Mouse (Mus musculus): ENCODE measurements around the gene Phkg2. TPM values are rescaled to one million over a fixed set of nuclear protein-coding genes. Genes with fewer than 3 reads are reported as not detected.
"Not testable (repeated sequence)": the region's sequence is repeated elsewhere in the genome, so short reads cannot be mapped to it uniquely, and the experiment has no call there.

Phkg2 gene
- total RNA-seq, 2 experiments from 2014 or later = 30.5 to 31.6 TPM

DNA sequence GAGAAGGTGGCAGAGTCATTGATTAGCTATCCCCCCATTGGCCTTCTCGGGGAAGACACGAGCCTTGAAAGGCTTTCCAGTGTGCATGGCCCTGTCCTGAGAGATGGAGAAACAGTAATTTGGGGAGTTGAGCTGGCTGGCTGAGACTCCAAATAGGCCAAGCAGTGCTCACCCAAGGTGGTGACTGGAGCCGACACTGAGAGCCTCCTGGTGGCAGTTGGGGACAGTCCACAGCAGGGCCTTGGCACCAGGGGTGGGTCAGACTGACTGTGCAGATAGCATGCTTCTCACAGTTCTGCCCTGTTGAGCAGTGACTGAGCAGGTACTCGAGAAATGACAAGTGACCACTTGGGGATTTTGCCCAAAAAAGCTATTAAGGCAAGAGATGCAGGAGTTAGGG, 28.6 kb downstream of the Phkg2 start:
- ATAC-seq (ENCODE audit: poor library complexity, severe bottlenecking) = no peak

DNA sequence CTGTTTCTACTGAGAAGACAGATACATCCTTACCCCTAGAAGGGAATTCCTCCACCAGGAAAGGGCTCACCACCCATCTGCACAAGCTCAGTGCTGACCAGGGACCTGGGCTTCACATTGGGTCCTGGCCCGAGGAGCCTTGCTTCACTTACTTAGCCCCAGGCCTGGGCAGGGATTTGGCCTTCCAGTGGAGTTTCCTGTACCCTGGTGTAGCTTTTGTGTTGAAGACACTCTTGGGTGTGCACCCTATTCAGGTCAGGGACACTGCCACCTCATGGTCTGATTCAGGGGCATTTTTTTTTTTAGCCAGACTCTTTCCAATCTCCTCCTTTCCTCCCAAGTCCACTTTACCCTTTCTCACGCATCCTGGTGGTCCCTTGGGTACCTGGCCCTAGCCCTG, 29.8 kb downstream of the Phkg2 start:
- ATAC-seq (ENCODE audit: poor library complexity, severe bottlenecking) = no peak

DNA sequence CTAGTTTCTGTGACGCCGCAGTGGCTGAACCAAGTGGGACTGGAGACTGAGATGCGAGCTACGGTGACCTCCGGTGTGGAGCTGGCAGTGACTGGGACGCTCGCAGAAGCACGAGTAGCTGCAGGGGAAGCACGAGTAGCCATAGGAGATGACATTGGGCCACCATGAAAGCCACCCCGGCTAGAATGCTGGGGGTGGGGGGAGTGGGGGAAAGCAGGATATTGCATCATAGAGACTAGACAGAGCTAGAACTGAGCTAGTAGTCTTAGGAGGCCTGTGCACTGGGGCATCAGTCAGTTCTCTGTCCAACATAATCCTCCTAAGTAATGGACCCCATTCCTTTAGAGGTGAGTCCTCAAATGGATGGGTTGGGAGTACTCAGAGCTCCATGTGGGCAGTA, 31.1 kb downstream of the Phkg2 start:
- ATAC-seq (ENCODE audit: poor library complexity, severe bottlenecking) = no peak

DNA sequence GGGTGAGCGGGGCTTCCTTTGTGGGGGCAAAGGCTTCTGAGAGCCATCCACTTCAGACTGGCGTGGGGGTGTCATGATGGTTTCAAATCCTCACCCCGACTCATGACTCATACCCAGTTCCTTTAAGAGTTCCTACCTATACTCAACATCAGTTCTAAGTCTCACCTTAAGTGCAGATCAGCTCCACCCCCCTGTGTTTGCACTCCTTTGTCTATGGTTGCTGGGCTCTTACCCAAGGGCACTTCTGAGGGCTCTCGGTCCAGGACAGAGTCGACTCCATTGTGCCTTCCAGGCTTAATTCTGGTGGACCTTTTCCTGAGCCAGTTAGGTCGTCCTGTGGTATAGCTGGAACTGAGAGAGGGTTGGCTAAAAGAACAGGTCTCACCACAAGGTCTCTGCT, 34.0 kb downstream of the Phkg2 start:
- no peak for ATAC-seq (ENCODE audit: poor library complexity, severe bottlenecking)

DNA sequence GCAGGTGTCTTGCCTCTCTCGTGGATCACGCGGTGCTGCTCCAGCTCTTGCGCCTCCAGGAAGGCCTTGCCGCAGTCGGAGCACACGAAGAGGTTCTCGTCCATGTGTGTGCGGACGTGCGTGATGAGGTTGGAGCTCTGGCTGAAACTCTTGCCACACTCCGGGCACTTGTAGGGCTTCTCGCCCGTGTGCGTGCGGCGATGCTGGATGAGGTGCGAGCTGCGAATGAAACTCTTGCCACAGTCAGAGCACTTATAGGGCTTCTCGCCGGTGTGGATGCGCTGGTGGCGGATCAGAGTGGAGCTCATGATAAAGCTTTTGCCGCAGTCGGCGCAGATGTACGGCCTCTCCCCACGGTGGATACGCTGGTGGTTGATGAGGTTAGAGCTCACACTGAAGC, 37.9 kb downstream of the Phkg2 start:
- ATAC-seq (ENCODE audit: poor library complexity, severe bottlenecking) = no peak

DNA sequence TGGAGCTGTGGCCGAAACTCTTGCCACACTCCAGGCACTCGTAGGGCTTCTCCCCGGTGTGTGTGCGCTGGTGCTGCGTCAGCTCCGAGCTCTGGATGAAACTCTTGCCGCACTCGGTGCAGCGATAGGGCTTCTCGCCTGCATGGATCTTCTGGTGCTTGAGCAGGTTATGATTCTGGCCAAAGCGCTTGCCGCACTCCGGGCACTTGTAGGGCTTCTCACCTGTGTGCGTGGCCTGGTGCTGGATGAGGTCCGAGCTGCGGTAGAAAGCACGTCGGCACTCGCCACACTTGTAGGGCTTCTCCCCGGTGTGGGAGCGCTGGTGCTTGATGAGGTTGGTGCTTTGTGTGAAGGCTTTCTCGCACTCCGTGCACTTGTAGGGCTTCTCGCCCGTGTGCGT, 38.4 kb downstream of the Phkg2 start:
- ATAC-seq (ENCODE audit: poor library complexity, severe bottlenecking) = no peak

DNA sequence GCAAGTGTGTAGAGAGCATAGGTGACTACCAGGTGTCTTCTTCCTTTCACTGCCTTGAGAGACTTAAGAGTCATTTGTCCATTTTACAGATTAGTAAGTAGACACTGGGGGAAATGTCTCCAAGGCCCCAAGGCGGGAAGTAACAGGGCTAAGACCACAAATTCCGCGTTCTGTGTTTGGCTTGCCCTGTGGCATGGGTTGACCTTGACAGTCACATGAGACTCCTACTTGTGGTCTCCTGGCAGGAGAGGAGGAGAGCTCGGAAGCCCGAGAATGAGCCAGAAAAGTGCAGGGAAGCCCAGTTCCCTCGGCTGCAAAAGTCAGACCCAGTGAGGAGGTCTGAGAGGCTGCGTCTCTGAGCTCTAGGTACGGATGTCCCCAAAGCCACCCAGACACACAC, 40.4 kb downstream of the Phkg2 start:
- no peak for ATAC-seq (ENCODE audit: poor library complexity, severe bottlenecking)

DNA sequence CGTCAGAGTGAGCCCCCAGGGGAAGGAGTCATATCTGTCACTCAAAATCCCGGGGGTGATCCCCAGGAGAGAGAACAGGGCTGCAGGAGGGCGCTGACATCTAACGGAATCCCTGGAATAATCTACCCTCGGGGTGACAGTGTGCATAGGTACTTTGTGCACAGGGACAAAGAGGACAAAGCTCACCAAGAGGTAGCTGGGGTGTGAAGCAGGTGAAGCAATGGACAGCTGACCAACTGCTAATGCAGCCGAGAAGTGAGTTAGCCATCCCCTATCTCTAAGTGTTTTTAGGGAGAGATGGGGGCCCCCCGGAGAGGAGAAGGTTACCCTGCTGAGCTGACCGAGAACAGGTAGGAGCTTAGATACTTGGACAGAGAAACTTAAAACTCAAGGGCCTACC, 41.0 kb downstream of the Phkg2 start:
- no peak for ATAC-seq (ENCODE audit: poor library complexity, severe bottlenecking)

DNA sequence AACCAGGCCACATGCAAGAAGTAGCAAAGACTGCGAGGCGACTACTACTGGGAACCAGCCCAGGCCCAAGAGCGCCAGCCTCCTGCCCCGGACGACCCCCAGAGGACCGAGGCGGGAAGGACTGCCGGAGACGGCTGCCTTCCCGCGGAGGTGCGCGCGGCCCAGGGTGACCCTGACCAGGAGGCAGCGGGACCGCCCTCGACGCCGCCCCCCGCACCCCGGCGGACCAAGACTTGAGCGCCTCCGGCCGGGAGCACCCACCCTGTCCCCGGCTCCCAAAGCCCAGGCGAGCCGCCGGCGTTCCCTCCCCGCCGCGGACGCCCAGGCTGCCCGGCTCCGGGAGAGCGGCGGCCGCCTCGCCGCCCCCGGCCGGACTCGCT, 41.4 kb downstream of the Phkg2 start:
- ATAC-seq (ENCODE audit: poor library complexity, severe bottlenecking) = peak; percentile 50

DNA sequence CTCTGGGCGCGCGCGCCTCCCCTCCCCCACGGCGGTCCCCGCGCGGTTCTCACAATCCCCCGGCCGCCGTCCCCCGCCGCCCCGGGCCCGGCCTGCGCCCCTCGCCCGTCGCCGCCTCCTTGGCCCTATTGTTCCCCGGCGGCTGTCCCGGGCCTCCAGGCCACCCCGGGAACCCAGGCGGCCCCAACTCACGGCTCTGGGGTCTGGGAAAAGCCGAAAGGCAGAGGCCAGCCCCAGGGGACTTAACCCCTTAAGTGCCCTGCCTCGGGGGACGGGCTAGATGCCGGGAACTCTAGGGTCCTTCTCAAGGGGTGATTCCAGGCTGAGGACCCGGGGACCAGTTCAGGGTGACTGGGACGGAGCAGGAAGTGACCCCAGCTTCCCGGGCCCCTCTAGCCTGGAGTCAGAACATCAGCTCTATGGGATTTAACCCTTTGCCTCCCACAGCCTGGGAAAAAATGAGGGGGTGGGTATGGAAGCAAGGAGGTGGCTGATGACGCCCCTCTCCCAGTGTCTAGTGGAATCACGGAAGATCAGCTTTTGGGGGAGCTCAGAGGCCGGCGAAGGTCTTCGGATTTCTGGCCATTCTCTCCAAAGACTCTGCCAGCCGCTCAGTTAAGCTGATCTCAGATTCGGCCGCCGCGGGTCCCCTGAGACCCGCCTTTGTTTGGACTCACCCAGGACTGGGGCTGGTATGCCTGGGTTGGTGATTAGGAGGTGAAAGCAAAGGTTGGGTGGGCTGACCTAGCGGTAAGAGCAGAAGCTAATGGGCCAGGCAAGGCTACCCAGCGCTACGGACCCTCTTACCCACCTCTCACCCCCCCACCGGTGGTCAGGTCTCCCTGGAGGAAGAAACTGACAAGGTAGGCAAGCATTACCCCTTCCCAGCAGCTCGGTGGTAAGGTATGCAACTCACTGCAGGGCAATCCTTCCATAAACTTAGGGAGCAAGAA, 42.0 kb downstream of the Phkg2 start, which contains the start of gene Zfp629:
TSS of gene Zfp629 (minus strand) at position 907 of the 953 bp plus-strand sequence.
- peak; percentile 41 for ATAC-seq (ENCODE audit: poor library complexity, severe bottlenecking)

DNA sequence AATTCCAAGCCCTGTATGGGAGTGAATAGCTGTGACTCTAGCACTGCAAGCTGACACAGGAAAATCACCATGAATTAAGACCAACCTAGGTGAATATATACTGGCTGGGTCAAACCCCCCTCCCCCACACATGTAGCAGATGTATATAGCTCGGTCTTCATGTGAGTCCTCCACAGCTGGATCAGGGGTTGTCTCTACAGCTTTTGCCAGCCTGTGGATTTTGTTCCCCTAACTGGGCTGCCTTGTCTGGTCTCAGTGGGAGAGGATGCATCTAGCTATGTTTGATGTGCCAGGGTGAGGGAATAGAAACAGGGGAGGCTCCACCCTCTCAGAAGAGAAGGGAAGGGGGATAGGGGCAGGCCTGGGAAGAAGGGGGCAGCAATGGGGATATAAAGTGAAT, 43.2 kb downstream of the Phkg2 start:
- ATAC-seq (ENCODE audit: poor library complexity, severe bottlenecking) = no peak

DNA sequence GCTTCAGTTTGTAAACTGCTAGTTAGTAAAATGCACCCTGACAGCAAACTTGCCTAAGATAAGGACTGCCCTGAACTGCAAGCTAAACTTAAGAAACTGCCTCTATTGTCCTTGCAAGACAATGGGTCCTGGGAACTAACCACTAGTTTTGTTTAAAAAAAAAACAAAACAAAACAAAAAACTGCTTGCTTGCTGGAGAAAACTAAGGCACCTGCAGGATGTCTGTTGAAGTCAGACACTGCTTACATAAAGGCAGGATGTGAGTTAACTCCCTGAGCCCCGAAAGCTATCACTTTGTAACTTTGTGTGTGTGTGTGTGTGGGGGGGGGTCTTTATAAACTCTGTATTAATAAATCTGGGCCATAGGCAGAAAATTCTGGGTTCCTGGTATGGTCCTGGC, 43.7 kb downstream of the Phkg2 start:
- no peak for ATAC-seq (ENCODE audit: poor library complexity, severe bottlenecking)

DNA sequence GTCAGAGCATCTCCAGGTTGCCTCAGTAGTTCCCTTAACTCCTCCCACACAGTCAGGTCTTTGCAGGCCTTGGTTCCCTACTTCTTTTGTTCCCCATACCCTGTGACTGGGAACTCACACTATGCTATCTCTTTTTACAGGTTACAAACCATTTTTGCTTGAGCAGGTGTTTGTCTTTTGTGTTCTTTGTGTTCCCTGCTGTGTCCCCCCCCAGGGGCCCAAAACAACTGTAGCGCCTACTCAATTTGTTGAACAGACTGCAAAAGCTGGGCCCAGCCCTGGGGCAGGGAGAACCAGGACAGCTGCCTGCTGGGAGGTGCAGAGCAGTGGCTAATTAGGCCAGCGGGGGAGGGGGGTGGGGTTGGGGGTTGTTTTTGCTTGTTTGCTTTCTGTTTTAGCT, 44.8 kb downstream of the Phkg2 start:
- no peak for ATAC-seq (ENCODE audit: poor library complexity, severe bottlenecking)

DNA sequence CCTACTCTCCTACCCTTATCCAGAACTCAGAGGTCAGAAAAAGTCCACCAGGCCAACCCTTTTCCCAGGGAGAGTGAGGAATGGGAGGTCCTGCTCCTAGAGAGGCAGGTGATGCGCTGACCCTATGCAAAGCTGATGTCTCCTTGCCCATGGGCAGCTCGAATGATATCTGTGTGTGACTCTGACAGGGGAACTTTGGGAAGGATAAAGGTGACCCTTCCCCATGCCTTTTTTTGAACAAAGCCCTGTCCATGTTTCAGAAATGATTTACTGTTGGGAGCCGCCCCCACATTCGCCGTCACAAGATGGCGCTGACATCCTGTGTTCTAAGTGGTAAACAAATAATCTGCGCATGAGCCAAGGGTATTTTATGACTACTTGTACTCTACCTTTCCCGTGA, 45.3 kb downstream of the Phkg2 start:
- ATAC-seq (ENCODE audit: poor library complexity, severe bottlenecking) = not testable (repeated sequence)

DNA sequence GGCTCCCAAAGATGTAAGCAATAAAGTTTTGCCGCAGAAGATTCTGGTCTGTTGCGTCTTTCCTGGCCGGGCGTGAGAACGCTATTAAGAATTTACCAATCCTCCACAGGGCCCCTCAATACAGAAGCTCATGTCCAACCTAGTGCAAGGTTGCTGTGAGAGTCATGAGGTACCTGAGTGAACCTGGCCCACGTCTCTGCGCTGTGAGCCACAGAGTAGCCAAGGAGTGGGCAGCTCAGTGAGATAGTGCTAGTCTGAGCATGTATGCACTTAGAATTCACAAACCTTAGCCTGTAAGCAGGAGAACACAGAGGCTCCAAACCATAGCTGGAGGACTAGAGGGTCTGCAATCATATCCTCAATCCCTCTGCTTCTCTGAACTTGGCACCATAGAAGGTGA, 52.9 kb downstream of the Phkg2 start:
- ATAC-seq (ENCODE audit: poor library complexity, severe bottlenecking) = no peak

DNA sequence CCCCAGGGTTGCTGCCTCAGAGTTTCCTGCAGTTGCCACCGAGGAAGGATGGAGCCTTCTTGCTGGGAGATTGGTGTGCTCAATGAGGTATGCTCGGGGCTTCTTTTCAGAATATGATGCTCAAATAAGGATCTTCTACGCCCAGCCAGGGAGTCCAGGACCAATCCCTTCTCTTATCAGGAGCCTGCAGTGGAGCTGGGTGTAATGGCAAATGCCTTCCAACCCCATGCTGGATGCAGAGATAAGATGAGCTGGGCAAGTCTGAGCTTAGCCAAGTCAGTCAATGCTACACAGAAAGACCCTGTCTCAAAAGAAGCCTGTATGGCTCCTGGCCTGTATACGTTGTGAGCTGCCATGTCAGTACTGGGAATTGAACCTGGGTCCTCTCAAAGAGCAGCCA, 53.3 kb downstream of the Phkg2 start:
- ATAC-seq (ENCODE audit: poor library complexity, severe bottlenecking) = no peak

DNA sequence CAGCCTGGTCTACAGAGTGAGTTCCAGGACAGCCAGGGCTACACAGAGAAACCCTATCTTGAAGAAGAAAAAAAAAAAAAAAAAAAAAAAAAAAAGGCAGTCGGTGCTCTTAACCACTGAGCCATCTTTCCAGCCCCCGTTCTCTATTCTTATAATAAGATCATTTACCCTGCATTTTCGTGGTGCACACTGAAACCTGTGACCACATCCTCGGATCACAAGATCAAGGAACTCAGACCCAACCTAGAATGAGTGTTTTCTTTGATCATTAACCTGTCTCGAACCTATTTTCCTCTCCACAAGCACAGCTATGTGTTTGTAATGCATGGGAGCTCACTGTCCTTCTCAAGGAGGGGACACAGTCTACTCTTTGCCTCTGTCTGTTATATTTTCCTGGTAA, 55.5 kb downstream of the Phkg2 start:
- ATAC-seq (ENCODE audit: poor library complexity, severe bottlenecking) = no peak

DNA sequence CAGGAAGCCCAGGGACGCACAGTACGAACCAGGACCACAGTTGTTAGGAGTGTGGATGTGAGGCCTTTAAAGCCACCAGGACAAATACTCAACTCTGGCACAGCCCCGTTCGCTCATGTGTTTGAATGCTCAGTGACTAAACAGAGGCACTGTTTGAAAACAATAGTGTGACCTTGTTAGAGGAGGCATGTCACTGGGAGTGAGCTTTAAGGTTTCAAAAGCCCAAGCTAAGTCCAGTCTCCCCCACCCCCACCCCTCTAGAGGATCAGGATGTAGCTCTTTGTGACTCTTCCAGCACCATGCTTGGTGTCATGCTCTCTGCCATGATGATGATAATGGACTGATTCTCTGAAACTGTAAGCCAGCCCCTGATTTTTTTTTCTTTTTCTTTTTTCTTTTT, 58.3 kb downstream of the Phkg2 start:
- no peak for ATAC-seq (ENCODE audit: poor library complexity, severe bottlenecking)

Other genes starting within 250 kb of the Phkg2 start
- 2.0 and 2.4 TPM in 2 replicates for gene Zfp768, start 227.8 kb upstream of the Phkg2 start, total RNA-seq (2015)
- gene Zfp768, start 227.8 kb upstream of the Phkg2 start, total RNA-seq (2017) = 3.9 and 4.6 TPM in 2 replicates
- gene Zfp747, start 197.3 kb upstream of the Phkg2 start, total RNA-seq (2015) = 3.2 and 6.1 TPM in 2 replicates
- gene Zfp747, start 197.3 kb upstream of the Phkg2 start, total RNA-seq (2017) = 7.6 and 17.8 TPM in 2 replicates
- 1.8 TPM in 2 replicates for gene 9130019O22Rik, start 186.2 kb upstream of the Phkg2 start, total RNA-seq (2015)
- 5.0 TPM in 2 replicates for gene 9130019O22Rik, start 186.2 kb upstream of the Phkg2 start, total RNA-seq (2017)
- 0.36 and 0.40 TPM in 2 replicates for gene E430018J23Rik, start 179.7 kb upstream of the Phkg2 start, total RNA-seq (2015)
- 1.7 and 2.8 TPM in 2 replicates for gene E430018J23Rik, start 179.7 kb upstream of the Phkg2 start, total RNA-seq (2017)
- gene Zfp764, start 166.5 kb upstream of the Phkg2 start, total RNA-seq (2015) = 8.5 and 10.5 TPM in 2 replicates
- gene Zfp764, start 166.5 kb upstream of the Phkg2 start, total RNA-seq (2017) = 9.1 and 9.5 TPM in 2 replicates
- 17.1 and 17.3 TPM in 2 replicates for gene Zfp688, start 151.3 kb upstream of the Phkg2 start, total RNA-seq (2015)
- gene Zfp688, start 151.3 kb upstream of the Phkg2 start, total RNA-seq (2017) = 7.9 and 14.0 TPM in 2 replicates
- gene Zfp689, start 124.2 kb upstream of the Phkg2 start, total RNA-seq (2015) = 1.2 and 1.6 TPM in 2 replicates
- 1.4 and 1.8 TPM in 2 replicates for gene Zfp689, start 124.2 kb upstream of the Phkg2 start, total RNA-seq (2017)
- gene Prr14, start 113.7 kb upstream of the Phkg2 start, total RNA-seq (2015) = 113 and 114 TPM in 2 replicates
- gene Prr14, start 113.7 kb upstream of the Phkg2 start, total RNA-seq (2017) = 37.0 and 46.2 TPM in 2 replicates
- 115 and 138 TPM in 2 replicates for gene Fbrs, start 94.1 kb upstream of the Phkg2 start, total RNA-seq (2015)
- 28.1 and 38.1 TPM in 2 replicates for gene Fbrs, start 94.1 kb upstream of the Phkg2 start, total RNA-seq (2017)
- gene Srcap, start 61.4 kb upstream of the Phkg2 start, total RNA-seq (2015) = 53.0 and 57.0 TPM in 2 replicates
- gene Srcap, start 61.4 kb upstream of the Phkg2 start, total RNA-seq (2017) = 15.8 and 21.1 TPM in 2 replicates
- 14.8 and 16.7 TPM in 2 replicates for gene Gm42715, start 53.8 kb upstream of the Phkg2 start, total RNA-seq (2015)
- 5.4 and 8.3 TPM in 2 replicates for gene Gm42715, start 53.8 kb upstream of the Phkg2 start, total RNA-seq (2017)
- gene Tmem265, start 11.9 kb upstream of the Phkg2 start, total RNA-seq (2015) = not detected in 2 replicates
- 2.5 TPM in 1 of 2 replicates, not detected in the other for gene Tmem265, start 11.9 kb upstream of the Phkg2 start, total RNA-seq (2017)
- gene Ccdc189, start 15.3 kb downstream of the Phkg2 start, total RNA-seq (2015) = 2.6 and 6.3 TPM in 2 replicates
- gene Ccdc189, start 15.3 kb downstream of the Phkg2 start, total RNA-seq (2017) = 2.5 and 11.0 TPM in 2 replicates
- gene Rnf40, start 15.4 kb downstream of the Phkg2 start, total RNA-seq (2015) = 14.1 and 18.8 TPM in 2 replicates
- 35.1 and 48.0 TPM in 2 replicates for gene Rnf40, start 15.4 kb downstream of the Phkg2 start, total RNA-seq (2017)
- 3.5 TPM in 2 replicates for gene Zfp629, start 42.5 kb downstream of the Phkg2 start, total RNA-seq (2015)
- gene Zfp629, start 42.5 kb downstream of the Phkg2 start, total RNA-seq (2017) = 4.2 and 5.8 TPM in 2 replicates
- 30.2 and 37.4 TPM in 2 replicates for gene Bcl7c, start 135.6 kb downstream of the Phkg2 start, total RNA-seq (2015)
- gene Bcl7c, start 135.6 kb downstream of the Phkg2 start, total RNA-seq (2017) = 8.6 and 16.6 TPM in 2 replicates
- 0.16 TPM in 1 of 2 replicates, not detected in the other for gene Ctf1, start 139.4 kb downstream of the Phkg2 start, total RNA-seq (2015)
- 0.29 TPM in 1 of 2 replicates, not detected in the other for gene Ctf1, start 139.4 kb downstream of the Phkg2 start, total RNA-seq (2017)
- not detected in 2 replicates for gene Ctf2, start 158.8 kb downstream of the Phkg2 start, total RNA-seq (2015)
- not detected in 2 replicates for gene Ctf2, start 158.8 kb downstream of the Phkg2 start, total RNA-seq (2017)
- 2.1 TPM in 2 replicates for gene Fbxl19, start 171.2 kb downstream of the Phkg2 start, total RNA-seq (2015)
- gene Fbxl19, start 171.2 kb downstream of the Phkg2 start, total RNA-seq (2017) = 5.8 and 6.2 TPM in 2 replicates
- gene Orai3, start 196.5 kb downstream of the Phkg2 start, total RNA-seq (2015) = 30.9 and 33.7 TPM in 2 replicates
- 29.5 and 32.7 TPM in 2 replicates for gene Orai3, start 196.5 kb downstream of the Phkg2 start, total RNA-seq (2017)
- 35.2 and 43.3 TPM in 2 replicates for gene Setd1a, start 203.3 kb downstream of the Phkg2 start, total RNA-seq (2015)
- 7.7 and 9.8 TPM in 2 replicates for gene Setd1a, start 203.3 kb downstream of the Phkg2 start, total RNA-seq (2017)
- gene Gm49388, start 212.3 kb downstream of the Phkg2 start, total RNA-seq (2015) = not detected in 2 replicates
- gene Gm49388, start 212.3 kb downstream of the Phkg2 start, total RNA-seq (2017) = not detected in 2 replicates
- 27.0 and 30.9 TPM in 2 replicates for gene Hsd3b7, start 227.3 kb downstream of the Phkg2 start, total RNA-seq (2015)
- gene Hsd3b7, start 227.3 kb downstream of the Phkg2 start, total RNA-seq (2017) = 28.5 and 28.7 TPM in 2 replicates

Measured in megakaryocyte, adult 5-6 weeks (primary cell).